Mouse (Mus musculus): ENCODE results near the gene S1pr3.

DNA sequence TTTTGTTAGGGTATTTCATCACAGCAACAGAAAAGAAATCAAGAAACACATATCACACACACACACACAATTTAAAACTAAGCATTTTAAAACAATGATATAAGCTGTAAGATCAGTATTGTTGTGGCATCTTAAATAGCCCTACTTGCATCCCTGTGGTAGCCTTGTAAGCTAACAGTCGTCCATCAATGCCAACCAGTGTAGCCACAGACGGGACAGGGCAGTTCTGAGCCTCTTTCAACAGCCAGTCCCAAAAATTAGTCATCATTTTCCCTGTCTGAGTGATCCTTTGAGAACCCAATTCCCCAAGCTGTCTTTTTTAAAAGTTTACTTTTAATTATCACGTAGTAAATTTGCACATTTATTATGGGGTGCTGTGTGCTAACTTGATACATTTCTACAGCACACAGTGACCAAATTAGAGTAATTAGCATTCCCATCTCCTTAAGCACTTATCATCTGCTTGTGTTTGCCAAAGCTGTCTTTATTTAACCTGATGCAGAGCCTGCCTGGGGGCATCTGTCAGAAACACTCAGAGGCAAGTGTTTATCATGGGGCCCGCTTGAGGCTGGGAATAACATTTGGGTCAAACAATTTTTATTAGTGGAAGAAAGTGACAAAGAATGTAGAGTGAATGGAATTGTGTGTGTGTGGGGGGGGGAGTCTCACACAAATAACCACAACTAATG, 47.9 kb downstream of the S1pr3 start:
- no peak for TF ChIP-seq CTCF (IDR thresholded peaks at IDR 0.05; ENCODE audit: low read depth)
- no peak for TF ChIP-seq EP300 (IDR thresholded peaks at IDR 0.05; ENCODE audit: low read depth)
